Mouse (Mus musculus): ENCODE results near the gene Tex2. TPM values are rescaled to one million over a fixed set of nuclear protein-coding genes. Genes with fewer than 3 reads are reported as not detected.

Gene Tex2
- polyA plus RNA-seq, 1 experiment from 2014 or later, result 5.6 TPM

DNA sequence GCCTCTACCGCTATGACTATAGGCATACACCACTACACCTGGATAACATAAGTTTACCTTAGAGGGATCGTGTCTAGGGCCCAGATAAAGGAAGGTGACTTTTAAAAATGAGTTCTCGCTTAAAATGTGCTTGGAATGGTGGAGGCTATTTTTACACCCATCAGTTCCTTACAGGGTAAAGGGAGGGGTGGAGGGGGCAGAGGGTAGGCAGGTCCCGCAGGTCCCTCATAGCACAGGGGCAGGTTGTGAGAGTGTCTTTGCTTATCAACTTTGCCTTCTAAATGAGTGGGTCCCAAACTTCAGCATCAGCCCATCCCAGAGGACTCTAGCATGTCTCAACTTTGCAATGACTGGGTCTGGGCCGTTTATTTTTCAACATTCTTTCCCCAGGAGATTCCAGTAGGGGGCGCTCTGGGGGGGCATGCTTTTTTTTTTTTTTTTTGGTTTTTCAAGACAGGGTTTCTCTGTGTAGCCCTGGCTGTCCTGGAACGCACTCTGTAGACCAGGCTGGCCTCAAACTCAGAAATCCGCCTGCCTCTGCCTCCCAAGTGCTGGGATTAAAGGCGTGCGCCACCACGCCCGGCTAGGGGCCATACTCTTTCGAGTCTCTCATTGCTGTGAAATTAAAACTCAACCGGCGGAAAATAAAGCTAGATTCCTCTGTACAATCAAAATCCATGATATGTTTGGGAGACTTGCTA, 565 bp upstream of the Tex2 start:
- no peaks in the 10 kb centered on the region for H3K36me3 ChIP-seq
- H3K4me1 ChIP-seq, result peaks cover 24% of the 10 kb centered on the region
- H3K9me3 ChIP-seq (replicated peaks), result no peaks in the 10 kb centered on the region
- no peak for DNase-seq (ENCODE audit: low spot score)
- peak overlapping the region; percentile 77; the same call in 1 of the 2 replicates for H3K27ac ChIP-seq (replicated peaks)
- H3K4me3 ChIP-seq, result peak overlapping the region; percentile 94
- H3K27me3 ChIP-seq (ENCODE audit: low read depth, poor library complexity, severe bottlenecking), result peaks cover 13% of the 10 kb centered on the region
- WGBS, result 55% methylated on average over 15 of the region's 15 CpGs

DNA sequence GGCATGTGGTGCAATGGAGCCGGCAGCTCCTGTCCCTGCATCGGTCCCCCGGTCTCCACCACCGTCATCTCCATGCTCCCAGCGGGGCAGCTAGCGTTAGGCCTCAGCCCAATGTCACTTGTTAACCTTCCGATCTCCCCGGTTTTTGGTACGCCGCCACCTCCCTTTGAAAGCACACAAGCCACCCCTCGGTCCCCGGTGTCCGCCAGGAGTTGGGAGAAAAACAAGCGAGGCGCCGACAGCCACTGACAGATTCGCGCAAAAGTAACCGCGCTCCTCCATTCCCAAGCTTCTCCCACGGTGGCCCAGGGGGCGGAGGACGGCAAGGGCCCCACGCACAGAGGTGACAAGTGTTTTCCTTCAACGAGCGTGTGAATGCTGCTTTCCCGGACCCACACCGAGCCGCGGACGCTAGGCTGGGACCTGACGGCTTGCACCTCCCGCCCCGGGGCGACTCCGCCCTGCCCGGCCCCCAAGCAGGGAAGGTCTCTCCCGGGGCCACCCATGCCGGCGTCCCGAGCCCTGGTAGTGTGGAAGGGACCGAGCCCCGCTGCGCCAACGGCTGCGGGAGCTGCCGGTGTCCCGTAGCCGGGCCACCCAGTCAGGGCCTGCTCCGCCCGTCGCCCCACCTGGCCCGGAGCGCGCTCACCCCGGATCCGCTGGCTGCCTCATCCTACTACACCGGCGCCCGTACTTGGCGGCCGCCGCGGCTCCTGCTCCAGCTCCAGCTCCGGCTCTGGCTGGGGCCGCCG, 838 bp downstream of the Tex2 start:
- DNase-seq (ENCODE audit: low spot score), result no peak
- peak overlapping the region; percentile 77 for H3K27ac ChIP-seq (replicated peaks)
- H3K4me1 ChIP-seq, result peaks cover 25% of the 10 kb centered on the region
- no peaks in the 10 kb centered on the region for H3K36me3 ChIP-seq
- WGBS, result under 1% methylated on average over 65 of the region's 67 CpGs
- H3K4me3 ChIP-seq, result peak overlapping the region; percentile 94
- no peaks in the 10 kb centered on the region for H3K9me3 ChIP-seq (replicated peaks)
- peaks cover 13% of the 10 kb centered on the region for H3K27me3 ChIP-seq (ENCODE audit: low read depth, poor library complexity, severe bottlenecking)

- DNase-seq (ENCODE audit: low spot score), result no peak
- H3K27me3 ChIP-seq (ENCODE audit: low read depth, poor library complexity, severe bottlenecking), result peaks cover 13% of the 10 kb centered on the region
- no peak overlapping the region for H3K4me3 ChIP-seq
- WGBS, result 79% methylated on average over 8 of the region's 8 CpGs
- H3K9me3 ChIP-seq (replicated peaks), result peaks cover 2% of the 10 kb centered on the region; the same call in 1 of the 2 replicates
- peaks cover under 1% of the 10 kb centered on the region; the same call in 1 of the 2 replicates for H3K36me3 ChIP-seq
- H3K4me1 ChIP-seq, result peaks cover 31% of the 10 kb centered on the region
- no peak overlapping the region for H3K27ac ChIP-seq (replicated peaks)
Observed at GRCm38 (mm10) chr11:106609731-106610130, 3.5 kb downstream of the Tex2 start.

- 70% methylated on average over 6 of the region's 6 CpGs for WGBS
- peaks cover 6% of the 10 kb centered on the region for H3K9me3 ChIP-seq (replicated peaks)
Observed at GRCm38 (mm10) chr11:106607316-106607715, 5.9 kb downstream of the Tex2 start.

DNA sequence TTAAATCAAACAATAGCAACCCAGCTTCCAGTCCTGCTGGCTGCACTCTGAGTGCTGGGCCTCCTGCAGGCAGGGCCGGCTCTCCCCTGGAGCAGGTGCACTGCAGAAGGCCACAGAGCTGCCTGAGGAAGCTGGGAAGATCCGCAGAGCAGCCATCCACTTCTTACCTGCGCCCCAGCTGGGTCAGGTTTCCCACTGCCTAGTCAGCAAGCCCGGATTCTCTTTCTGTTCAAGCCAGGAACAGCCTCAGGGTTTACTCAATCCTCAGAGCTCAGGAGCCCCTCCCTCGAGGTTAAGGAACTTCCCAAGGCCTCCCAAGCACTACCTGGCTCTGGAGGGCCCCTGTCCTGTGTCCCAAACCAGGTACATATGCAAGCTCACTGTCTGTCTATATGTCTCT, 7.2 kb downstream of the Tex2 start:
- WGBS, result 58% methylated on average over 5 of the region's 5 CpGs
- DNase-seq (ENCODE audit: low spot score), result no peak
- Histone ChIP-seq H3K27ac (replicated peaks) (no peak overlapping the region), H3K4me1 (peaks cover 10% of the 10 kb centered on the region; the same call in 1 of the 2 replicates), H3K4me3 (no peak overlapping the region), H3K36me3 (peaks cover 6% of the 10 kb centered on the region), H3K9me3 (replicated peaks) (peaks cover 6% of the 10 kb centered on the region), H3K27me3 (ENCODE audit: low read depth, poor library complexity, severe bottlenecking) (peaks cover 5% of the 10 kb centered on the region)

More at GRCm38 (mm10) chr11:106607316-106607715, 5.9 kb downstream of the Tex2 start:
- Histone ChIP-seq H3K4me3 (no peak overlapping the region), H3K4me1 (peaks cover 22% of the 10 kb centered on the region), H3K27me3 (ENCODE audit: low read depth, poor library complexity, severe bottlenecking) (peaks cover 13% of the 10 kb centered on the region), H3K27ac (replicated peaks) (no peak overlapping the region), H3K36me3 (peaks cover 6% of the 10 kb centered on the region)
- DNase-seq (ENCODE audit: low spot score), result no peak

- DNase-seq (ENCODE audit: low spot score), result no peak
- Histone ChIP-seq H3K27me3 (ENCODE audit: low read depth, poor library complexity, severe bottlenecking) (no peaks in the 10 kb centered on the region), H3K27ac (replicated peaks) (peak overlapping the region; percentile 23; the same call in 1 of the 2 replicates), H3K4me3 (no peak overlapping the region), H3K36me3 (peaks cover 6% of the 10 kb centered on the region), H3K9me3 (replicated peaks) (peaks cover 6% of the 10 kb centered on the region), H3K4me1 (peaks cover 7% of the 10 kb centered on the region; the same call in 1 of the 2 replicates)
- 89% methylated on average over 11 of the region's 11 CpGs for WGBS
Observed at GRCm38 (mm10) chr11:106603230-106603629, 10.0 kb downstream of the Tex2 start.

DNA sequence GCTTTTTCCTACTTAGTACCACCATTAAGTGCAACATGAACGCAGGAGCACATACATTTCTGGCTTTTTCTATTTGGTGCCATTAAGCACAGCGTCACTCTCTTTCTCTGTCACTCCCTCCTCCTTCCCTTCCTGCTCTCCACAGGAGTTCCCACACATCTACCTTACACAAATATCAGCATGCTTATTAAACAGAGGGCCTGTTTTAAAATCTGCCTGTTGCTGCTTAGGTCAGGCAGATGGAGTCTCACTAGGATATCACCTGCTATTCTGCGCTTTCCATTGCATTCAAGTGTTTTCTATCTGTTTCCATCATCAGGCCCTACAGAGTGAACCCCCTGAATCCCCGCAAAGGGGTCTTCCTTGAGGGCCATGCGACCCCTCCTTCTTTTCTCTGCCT, 13.1 kb downstream of the Tex2 start:
- H3K36me3 ChIP-seq, result peaks cover 6% of the 10 kb centered on the region
- DNase-seq (ENCODE audit: low spot score), result no peak
- no peak overlapping the region for H3K27ac ChIP-seq (replicated peaks)
- no peaks in the 10 kb centered on the region for H3K27me3 ChIP-seq (ENCODE audit: low read depth, poor library complexity, severe bottlenecking)
- no peak overlapping the region for H3K4me3 ChIP-seq
- WGBS, result 84% methylated on average over 5 of the region's 5 CpGs
- H3K4me1 ChIP-seq, result peaks cover 11% of the 10 kb centered on the region
- H3K9me3 ChIP-seq (replicated peaks), result peaks cover 6% of the 10 kb centered on the region

GRCm38 (mm10) chr11:106599345-106599744, 13.9 kb downstream of the Tex2 start:
- WGBS, result 77% methylated on average over 7 of the region's 7 CpGs
- peaks cover 11% of the 10 kb centered on the region for H3K4me1 ChIP-seq
- no peak overlapping the region for H3K27ac ChIP-seq (replicated peaks)

DNA sequence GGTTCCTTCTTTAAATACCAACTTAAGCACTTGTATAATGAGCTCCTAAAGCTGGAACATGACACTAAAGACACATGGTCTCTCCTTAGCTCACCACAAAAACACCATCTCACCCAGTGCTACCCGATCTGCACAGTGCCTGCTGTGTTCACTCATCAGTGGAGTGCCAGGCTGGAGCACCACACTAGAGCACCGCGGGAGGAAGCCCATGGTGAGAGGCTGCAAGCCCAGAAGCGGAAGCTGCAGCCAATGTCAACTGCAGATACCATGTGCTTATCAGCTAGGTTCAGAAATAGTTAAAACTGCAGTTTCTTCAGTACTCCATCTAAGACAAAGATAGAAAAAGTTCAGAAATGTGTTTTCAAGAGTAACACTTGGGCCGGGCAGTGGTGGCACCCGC, 14.9 kb downstream of the Tex2 start:
- H3K4me3 ChIP-seq, result no peak overlapping the region
- no peaks in the 10 kb centered on the region for H3K9me3 ChIP-seq (replicated peaks)
- no peaks in the 10 kb centered on the region for H3K27me3 ChIP-seq (ENCODE audit: low read depth, poor library complexity, severe bottlenecking)
- H3K27ac ChIP-seq (replicated peaks), result no peak overlapping the region
- no peak for DNase-seq (ENCODE audit: low spot score)
- WGBS, result 88% methylated on average over 6 of the region's 6 CpGs
- H3K4me1 ChIP-seq, result peaks cover 11% of the 10 kb centered on the region
- H3K36me3 ChIP-seq, result no peaks in the 10 kb centered on the region

More at GRCm38 (mm10) chr11:106599345-106599744, 13.9 kb downstream of the Tex2 start:
- H3K9me3 ChIP-seq (replicated peaks), result peaks cover under 1% of the 10 kb centered on the region; the same call in 1 of the 2 replicates
- DNase-seq (ENCODE audit: low spot score), result no peak
- no peaks in the 10 kb centered on the region for H3K27me3 ChIP-seq (ENCODE audit: low read depth, poor library complexity, severe bottlenecking)
- no peak overlapping the region for H3K4me3 ChIP-seq
- H3K36me3 ChIP-seq, result peaks cover 1% of the 10 kb centered on the region

DNA sequence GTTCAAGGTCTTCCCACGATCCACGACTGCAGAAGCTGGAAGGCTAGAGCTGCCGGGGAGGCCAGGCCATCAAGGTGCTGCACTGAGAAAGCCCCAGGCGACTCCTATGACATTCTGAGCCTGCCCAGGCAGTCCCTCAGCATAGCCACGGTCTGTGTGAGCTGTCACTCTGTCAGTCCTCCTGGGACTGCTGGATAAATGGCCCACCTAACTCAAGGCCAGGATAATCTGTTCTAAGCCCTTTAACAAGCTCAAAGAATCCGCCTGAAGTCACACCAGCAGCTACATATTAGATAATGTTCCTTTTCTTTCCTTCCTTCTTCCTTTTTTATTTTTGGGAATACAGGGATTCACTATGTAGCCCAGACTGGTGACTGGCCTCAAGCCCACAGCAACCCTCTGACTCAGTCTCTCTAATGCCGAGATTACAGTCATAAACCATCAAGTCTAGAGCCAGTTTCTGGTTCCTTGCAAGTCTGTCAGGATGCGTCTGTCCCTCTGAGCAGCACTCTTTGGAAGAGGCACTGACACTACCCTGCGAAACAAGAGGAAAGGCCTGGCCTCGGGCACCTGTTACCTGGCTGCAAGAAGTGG, 15.4 kb downstream of the Tex2 start:
- Histone ChIP-seq H3K27ac (replicated peaks) (no peak overlapping the region), H3K27me3 (ENCODE audit: low read depth, poor library complexity, severe bottlenecking) (no peaks in the 10 kb centered on the region), H3K36me3 (0 out of 2 replicates have a peak, but pooled peaks cover 3% of the 10 kb centered on the region), H3K4me1 (peaks cover 11% of the 10 kb centered on the region), H3K4me3 (no peak overlapping the region), H3K9me3 (replicated peaks) (no peaks in the 10 kb centered on the region)
- no peak for DNase-seq (ENCODE audit: low spot score)
- 76% methylated on average over 10 of the region's 10 CpGs for WGBS

- no peak overlapping the region for H3K27ac ChIP-seq (replicated peaks)
- 91% methylated on average over 11 of the region's 11 CpGs for WGBS
- DNase-seq (ENCODE audit: low spot score), result no peak
Observed at GRCm38 (mm10) chr11:106591183-106591582, 22.0 kb downstream of the Tex2 start.

GRCm38 (mm10) chr11:106590143-106590542, 23.1 kb downstream of the Tex2 start:
- Histone ChIP-seq H3K4me1 (peaks cover 17% of the 10 kb centered on the region), H3K9me3 (replicated peaks) (no peaks in the 10 kb centered on the region), H3K27ac (replicated peaks) (no peak overlapping the region), H3K4me3 (no peak overlapping the region), H3K36me3 (0 out of 2 replicates have a peak, but pooled peaks cover 4% of the 10 kb centered on the region), H3K27me3 (ENCODE audit: low read depth, poor library complexity, severe bottlenecking) (no peaks in the 10 kb centered on the region)
- WGBS, result 50% methylated on average over 5 of the region's 5 CpGs
- DNase-seq (ENCODE audit: low spot score), result no peak

More at GRCm38 (mm10) chr11:106591183-106591582, 22.0 kb downstream of the Tex2 start:
- H3K36me3 ChIP-seq, result 0 out of 2 replicates have a peak, but pooled peaks cover 4% of the 10 kb centered on the region
- peaks cover 26% of the 10 kb centered on the region for H3K4me1 ChIP-seq
- H3K4me3 ChIP-seq, result no peak overlapping the region
- no peaks in the 10 kb centered on the region for H3K27me3 ChIP-seq (ENCODE audit: low read depth, poor library complexity, severe bottlenecking)
- no peaks in the 10 kb centered on the region for H3K9me3 ChIP-seq (replicated peaks)
